Mouse (Mus musculus) telencephalon, adult 2 months (tissue): ENCODE results near the gene Tsc2.
"Not testable (repeated sequence)": the region's sequence is repeated elsewhere in the genome, so short reads cannot be mapped to it uniquely, and the experiment has no call there.

Source experiments
- DNase-seq: peaks from one replicate; pipeline ENCODE4 v3.0.0-alpha.2; 2011; ENCODE audit warnings: low read depth, low spot score

Gene Tsc2

DNA sequence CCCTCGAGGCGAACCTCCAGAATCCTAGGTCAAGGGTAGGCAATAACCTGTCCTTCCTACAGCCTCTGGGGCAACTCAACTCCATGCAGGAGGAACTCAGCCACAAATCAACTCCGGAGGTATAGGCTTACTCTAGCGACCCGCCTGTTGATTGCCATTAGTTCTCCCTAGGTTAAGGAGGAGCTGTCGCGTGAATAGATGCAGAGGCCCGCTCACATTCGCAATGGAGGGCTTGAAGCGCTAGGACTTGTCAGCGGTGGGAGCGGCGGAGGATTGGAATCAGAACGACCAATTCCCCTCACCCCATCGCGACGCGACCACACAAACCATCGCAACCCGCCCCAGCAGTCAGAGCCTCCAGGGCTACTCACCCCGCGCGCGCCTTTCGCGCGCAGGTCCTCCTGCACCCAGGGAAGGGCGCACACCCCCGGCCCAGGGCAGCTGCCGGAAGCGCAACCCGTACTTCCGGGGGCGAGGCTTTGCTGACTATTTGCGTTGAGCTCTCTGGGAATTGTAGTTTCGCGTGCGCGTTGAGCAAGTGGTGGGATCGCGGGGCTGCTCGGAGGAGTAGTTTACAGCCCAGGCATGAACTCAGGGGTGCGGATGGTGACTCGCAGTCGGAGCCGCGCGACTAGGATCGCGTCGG is at the start of gene Tsc2, which contains the start of gene Nthl1:
Gene Tsc2, minus strand, starts transcription at position 464 of the 646 bp plus-strand sequence.
Gene Nthl1, plus strand, starts transcription at position 514 of the 646 bp plus-strand sequence.
- peak; percentile 76 for DNase-seq

DNA sequence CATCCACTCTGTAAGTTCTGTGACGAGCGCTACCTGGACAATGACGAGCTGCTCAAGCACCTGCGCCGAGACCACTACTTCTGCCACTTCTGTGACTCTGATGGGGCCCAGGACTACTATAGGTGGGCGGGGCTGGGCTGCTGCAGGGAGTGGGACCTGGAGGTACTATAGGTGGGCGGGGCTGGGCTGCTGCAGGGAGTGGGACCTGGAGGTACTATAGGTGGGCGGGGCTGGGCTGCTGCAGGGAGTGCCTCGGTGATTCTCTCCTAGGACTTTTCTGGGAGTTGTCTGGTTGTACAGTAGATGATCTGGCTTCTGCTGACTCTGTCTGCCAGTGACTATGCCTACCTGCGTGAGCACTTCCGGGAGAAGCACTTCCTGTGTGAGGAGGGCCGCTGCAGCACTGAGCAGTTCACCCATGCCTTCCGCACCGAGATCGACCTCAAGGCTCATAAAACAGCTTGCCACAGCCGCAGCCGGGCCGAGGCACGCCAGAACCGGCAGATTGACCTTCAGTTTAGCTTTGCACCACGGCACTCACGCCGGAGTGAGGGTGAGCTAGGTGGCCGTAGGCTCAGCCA is 45.2 kb upstream of the Tsc2 start:
- DNase-seq, result no peak

DNA sequence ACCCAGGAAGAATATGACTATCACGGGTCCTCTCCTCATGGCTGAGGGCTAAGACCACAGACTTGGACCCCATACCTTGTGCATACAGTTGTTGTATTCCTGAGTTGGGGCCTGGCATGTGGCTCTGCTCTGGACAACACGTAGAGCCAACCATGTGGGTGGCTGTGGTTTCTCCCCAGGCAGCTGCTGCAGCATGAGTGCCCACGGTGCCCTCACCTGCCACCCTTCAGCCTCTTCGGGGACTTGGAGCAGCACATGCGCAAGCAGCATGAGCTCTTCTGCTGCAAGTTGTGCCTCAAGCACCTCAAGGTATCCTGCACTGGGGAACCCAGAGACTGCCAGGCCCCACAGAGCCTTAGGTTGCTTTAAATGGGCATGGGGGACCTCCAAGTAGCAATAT is 44.4 kb upstream of the Tsc2 start:
- DNase-seq, result no peak

DNA sequence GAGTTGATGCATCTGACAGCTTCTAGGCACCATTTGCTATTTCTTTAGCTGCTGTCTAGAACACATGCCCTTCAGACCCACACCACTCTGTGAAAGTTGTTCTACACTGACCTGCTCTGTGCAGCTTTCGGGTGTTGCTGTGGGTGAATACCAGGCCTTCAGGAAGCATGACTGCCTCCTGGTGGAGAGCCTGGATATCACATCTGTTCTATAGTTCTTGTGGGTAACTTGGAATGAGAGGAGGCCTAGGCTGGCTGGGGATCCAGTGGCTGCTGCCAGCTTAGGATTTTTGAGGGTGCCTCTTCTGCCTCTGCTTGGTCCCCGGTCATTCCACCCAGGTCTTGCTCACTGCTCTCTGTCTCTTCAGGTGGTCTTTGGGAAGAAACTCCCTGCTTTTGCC is 43.8 kb upstream of the Tsc2 start:
- DNase-seq, result no peak

DNA sequence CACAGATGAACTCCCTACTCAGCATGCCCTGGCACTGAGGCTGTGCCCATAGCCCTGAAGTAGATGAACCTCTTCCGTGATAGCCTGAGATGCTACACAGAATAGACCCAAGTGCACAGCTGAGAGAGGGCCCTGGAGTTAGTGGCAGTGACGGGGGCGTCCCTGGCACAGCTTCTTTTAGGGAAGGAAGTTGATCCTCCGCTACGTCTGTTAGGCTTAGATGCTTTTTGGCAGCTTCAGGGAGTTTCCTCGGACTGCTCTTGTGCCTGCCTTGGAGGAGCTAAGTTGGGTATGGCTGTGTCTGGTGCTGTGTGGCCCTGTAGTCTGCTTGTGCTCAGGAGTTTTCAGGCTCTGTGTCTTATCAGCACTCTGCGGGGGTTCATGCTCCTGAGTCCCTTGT is 41.8 kb upstream of the Tsc2 start:
- peak; percentile 74 for DNase-seq

DNA sequence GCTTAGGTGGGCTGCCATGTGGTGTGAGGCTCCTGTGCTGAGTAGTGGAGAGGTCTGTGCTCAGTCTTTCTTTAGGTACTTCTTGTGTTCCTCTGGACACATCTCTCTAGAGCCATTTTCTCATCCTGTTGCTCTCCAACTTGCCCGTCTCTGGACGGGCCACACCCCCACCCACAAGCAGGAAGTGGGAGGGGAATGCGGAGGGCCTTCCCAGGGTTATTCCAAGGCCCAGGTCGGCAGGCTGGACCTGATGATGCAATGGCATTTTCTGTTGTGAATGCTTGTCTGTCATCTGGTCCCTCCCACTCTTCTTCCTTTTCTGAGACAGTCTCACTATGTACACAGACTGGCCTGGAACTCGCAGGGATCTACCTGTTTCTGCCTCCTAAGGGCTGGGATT is 39.7 kb upstream of the Tsc2 start:
- no peak for DNase-seq

DNA sequence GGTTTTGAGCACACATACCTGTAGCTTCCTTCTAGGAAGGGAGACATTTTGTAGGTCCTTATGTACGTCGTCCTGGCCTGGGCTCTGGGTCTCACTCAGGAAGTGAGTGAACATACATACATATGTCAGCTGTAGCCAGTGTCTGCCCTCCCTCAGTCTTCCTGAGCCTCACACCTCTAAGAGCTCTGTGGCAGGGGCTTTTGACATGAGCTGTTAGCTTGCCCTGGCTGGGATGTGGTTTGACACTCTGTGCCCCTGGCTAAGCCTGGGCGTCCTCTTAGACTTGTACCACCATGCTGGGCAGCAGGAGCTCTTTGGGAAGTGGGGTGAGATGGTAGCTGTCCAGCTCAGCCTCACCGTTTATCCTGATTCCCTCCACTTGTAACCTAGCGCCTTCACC is 38.9 kb upstream of the Tsc2 start:
- no peak for DNase-seq

DNA sequence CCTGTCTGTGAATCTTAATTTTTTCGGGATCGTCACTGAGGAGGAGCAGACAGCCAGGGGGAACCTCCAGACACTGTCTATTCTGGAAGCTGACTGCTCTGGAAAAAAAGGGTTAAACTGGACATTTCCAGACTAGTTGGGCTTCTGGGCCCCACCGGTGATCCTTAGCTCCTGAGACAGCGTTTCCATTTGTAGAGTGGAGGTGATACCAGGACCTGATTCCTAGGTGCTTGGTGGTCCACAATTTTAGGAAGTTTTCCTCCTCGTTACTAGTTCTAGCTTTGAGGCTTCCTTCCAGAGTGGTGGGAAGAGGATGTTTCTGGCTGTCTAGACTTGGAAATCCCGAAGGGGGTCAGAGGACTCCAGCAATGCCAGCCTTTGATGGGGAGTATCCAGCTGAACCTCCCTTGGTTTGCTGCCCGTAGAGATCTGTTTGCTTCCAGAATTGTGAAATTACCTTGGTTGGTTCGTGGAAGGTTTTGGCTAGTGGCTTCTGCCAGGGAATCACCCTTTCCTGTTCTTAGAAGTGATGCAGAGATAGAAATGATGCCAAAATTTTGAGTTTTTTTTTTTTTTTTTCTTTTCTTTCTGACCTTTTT is 37.9 kb upstream of the Tsc2 start:
- no peak for DNase-seq

DNA sequence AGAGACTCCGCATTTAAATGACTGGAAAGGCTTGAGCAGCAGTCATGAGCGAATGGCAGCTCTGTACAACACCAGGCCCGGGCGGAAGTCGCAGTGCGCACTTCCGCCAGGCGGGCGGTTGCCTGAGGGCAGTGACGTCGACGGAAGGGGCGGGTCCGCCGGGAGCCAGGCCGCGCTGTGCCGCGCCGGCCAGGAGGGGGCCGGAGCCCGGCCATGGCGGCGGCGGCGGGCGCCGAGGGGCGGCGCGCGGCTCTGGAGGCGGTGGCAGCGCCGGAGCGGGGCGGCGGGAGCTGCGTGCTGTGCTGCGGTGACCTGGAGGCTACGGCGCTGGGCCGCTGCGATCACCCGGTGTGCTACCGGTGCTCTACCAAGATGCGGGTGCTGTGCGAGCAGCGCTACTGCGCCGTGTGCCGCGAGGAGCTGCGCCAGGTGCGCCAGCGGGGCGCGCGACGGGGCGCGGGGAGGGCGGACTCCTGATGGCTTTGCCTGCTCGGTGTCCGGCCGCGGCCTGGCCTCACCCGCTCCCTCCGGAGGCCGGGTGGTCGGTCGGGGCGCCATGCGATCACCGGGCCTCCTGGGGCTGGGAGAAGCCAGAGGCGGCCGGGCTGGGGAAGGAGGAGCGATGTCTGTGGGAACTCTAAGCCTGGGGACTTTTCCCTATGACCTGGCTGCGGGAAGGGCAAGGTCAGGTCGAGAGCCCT is 37.3 kb upstream of the Tsc2 start, which contains the start of gene Zfp598:
Gene Zfp598, plus strand, starts transcription at position 143 of the 701 bp plus-strand sequence.
- peak; percentile 79 for DNase-seq

DNA sequence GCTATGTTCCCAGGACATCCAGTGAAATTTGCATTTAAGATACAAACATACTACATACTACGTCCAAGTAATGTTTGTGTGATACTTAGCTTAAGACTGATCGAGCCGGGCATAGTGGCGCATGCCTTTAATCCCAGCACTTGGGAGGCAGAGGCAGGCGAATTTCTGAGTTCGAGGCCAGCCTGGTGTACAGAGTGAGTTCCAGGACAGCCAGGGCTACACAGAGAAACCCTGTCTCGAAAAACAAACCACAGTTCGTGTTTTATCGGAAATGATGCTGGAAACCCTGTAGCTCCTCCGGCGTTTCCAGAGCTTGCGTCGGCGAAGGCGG is 36.7 kb upstream of the Tsc2 start:
- not testable (repeated sequence) for DNase-seq

DNA sequence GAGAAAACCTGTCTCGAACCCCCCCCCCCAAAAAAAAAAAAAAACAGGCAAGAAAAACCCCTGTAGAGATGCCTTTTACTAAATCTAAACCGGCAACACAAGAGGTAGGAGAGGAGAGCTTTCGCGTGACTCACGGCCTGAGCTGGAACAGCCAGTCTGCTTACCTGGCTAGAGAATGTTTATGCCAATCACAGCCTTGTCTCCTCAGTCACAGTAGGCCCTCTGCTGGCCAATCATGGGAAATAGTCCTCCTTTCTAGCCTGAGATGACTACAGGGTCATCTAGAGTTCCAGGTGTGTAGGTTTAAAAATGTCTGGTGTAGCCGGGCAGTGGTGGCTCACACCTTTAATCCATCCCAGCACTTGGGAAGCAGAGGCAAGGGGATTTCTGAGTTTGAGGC is 35.0 kb upstream of the Tsc2 start:
- no peak for DNase-seq

DNA sequence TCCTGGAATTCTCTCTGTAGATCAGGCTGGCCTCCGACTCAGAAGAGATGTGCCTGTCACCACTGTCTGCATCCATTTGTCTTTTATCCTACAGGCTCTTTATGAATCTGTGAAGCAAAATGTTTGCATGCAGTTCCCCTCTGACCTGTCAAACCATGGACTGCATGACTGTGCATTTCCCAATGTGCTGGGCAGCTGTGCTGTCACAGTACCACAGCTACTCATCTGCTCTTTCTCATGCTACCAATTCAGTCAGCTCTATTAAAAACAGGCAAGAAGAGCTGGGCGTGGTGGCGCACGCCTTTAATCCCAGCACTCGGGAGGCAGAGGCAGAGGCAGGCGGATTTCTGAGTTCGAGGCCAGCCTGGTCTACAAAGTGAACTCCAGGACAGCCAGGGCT is 34.6 kb upstream of the Tsc2 start:
- not testable (repeated sequence) for DNase-seq

DNA sequence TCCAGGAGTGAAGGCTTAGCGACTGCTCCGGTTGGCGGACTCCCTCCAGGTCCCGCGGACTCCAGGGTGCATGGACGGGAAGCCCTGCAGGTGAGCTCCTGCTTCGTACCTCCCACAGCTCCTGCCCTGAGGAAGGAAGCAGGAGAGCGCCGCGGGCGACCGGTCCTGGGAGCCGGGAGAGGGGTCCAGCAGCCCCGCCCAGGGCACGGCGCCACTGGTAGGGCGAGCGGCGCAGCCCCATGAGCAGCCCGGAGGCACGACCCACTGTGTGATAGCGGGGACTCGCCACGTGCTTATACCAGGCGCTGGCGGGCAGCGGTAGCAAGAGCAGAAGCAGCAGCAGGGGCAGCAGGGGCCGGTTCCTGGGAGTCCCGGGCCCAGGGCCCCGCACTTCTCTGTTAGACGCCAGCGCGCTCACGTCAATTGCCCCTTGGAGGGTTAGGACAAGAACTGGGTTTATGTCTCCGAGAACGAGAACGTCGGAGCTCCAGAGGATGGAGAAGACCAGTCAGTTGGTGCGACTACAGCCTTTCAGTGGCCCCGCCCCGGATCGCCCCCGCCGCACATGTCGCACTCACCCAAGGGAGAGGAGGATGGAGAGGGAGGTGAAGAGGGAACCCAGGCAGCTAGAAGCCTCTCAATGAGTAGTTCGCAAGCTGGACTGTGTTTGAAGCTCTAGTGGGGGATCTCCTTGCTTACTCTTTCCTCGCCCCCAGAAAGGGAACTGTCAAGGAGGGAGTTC is 25.8 kb upstream of the Tsc2 start, which contains the start of gene Npw:
Gene Npw, minus strand, starts transcription at position 441 of the 742 bp plus-strand sequence.
- DNase-seq, result no peak

DNA sequence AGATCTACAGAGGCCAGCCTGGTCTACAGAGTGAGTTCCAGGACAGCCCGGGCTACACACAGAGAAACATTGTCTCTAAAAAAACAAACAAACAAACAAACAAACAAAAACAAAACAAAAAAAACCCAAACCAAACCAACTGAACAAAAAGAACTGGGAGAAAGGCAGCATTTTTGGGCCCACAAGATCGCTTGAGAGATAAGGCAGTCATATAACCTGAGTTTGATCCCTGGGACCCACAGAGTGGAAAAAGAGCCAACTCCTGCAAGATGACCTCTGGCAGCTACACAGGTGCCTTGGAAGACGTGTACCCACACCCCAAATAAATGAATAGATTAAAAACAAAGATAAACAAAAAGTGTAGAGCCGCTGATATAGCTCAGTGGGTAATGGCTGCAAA is 22.5 kb upstream of the Tsc2 start:
- no peak for DNase-seq

DNA sequence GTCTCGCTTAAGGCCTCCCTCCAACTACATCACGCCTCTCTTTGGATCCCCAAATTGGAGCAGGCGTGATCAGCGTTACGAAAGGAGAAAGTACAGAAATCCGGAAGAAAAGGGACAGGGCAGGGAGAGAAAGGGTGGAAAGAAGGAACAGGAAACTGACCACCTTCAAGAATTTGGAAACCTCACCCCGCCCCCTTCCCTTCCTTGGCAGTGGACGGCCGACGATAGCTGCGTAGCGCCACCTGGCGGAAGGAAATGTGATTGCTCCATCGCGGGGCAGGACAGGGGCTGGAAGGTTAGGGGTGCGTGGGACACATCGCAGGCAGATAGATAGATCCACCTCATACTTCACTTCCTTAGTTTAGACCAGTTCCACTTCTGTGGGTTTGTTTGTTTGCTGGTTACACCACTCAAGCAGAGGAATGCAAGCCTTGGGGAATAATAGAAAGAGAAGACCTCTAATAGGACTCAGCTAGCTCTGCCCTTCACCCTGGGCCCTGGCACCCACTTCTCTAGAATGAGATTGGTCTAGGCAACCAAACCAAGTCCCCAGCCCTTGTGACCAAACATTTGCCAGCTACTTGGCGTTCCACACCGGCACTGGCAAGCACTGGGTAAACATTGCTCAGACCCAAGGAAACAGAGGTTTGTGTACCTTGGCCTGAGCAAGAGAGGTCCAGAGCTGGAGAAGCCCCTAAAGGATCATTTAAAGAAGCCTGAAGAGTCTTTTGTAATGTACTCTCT is 21.7 kb upstream of the Tsc2 start:
- no peak for DNase-seq

DNA sequence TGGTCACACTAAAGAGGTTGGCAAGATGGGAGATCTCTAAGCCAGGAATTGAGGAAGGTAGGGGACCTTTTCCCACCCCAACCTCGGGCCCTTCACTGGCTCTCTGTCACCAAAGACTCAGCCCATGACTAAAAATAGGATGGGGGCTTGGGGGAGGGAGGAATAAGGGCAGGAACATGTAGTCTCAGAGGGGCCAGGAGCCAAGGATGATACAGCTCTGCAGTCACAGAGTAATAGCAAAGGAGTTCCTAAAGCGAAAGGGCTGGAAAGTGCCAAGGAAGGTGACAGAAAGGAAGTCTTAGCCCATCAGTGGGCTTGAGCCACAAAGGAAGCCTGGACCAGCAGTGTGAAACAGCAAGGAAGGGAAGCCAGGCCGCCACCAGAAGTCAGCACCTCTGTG is 19.4 kb upstream of the Tsc2 start:
- DNase-seq, result no peak

DNA sequence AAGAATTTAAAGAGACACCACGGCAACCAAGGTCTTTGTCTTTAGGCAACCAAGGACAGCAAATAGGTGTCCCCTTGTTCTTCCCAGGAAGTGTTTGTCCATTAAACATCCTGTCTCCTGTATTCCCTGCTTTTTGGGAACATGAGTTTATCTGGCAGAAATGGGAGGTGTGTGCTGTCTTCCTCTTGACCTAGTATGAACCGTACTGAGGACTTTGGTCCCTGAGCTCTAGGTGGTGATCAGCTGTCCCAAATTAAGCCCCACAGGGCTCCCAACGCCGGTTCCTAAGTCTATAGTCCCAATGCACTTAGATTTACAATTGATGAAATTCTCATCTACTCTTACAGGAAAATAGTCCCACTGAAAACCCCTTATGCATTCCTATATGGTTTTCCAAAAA is 18.3 kb upstream of the Tsc2 start:
- DNase-seq, result no peak

DNA sequence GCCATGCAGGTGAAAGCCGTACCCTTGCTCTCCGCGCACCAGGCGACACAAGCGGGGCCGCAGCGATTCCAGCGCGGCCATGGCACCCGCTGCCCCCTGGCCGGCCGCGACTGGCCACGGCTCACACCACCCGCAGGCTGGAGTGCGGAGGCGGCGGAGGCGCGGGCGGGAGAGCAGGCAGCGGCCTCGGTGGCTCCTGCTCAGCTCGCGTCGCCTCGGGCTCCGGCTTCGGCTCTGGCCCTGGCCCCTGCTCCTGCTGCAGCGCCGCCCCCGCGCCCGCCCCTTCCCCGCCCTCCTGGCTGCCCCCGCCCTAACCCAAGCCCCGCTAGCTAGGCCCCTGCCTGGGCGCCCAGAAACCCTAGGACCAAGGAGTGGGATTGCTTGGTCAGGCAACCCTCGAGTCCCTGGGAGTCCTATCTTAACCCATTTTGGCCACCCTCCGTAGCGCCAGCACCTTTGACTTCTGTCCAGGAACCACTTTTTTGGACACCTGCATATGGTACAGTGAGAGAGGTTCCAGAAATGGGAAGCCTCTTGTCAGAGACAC is 17.7 kb upstream of the Tsc2 start, which contains the start of gene Slc9a3r2:
Gene Slc9a3r2, minus strand, starts transcription at position 258 of the 547 bp plus-strand sequence.
- no peak for DNase-seq

DNA sequence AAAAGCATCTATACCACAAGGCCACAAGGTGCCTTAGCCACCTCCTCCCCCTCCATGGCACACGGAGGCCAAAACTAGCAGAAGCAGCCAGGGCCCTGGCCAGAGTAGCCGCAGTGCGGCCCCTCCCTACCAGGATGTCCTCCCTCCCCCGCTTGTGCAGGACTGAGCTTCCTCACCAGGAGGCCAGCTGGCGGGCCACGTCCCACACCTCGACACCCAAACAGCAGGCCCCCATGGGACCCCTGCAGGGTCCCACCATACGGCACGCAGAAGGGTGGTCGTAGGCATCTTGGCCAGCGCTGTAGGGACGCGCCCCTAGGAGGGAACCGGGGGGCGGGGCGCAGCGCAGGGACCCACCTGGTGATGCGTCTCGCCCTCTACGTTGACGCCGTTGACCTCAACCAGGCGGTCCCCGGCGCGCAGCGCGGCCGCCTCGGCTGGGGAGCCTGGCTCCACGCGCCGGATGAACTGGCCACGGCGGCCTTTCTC is 17.2 kb upstream of the Tsc2 start:
- DNase-seq, result no peak

DNA sequence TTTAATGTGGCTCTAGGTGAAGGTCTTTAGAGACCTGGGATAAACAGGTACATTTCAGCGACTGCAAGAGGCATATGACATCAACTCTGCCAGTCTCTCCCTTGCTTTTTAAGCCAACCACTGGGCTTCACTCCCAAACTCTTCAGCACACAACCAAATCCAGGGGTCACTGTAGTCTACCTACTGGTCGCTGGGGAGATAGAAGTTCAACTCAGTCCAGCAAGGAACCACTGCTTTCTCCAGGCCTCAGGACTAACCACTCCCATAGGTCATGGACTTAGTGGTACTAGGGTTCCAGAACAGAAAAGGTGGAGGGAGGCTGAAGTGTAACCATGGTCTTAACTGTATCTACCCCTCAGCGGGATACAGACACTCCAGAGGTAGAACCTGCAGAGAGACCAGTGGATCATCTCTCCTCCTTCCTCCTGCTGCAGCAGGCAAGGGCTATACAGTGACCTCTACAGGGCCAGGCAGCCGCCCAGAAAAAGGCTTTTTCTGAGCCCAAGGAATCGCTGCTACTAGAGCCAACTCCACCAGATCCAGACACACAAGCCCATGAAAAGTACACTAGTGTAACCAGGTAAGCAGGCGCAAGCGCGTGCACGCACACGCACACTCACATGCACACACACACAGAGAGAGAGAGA is 16.4 kb upstream of the Tsc2 start:
- DNase-seq, result no peak
